Mouse (Mus musculus): ENCODE data around the gene Ubqlnl. TPM values are rescaled to one million over a fixed set of nuclear protein-coding genes. Genes with fewer than 3 reads are reported as not detected.

The Ubqlnl gene
- not detected for total RNA-seq (2021)
- long read RNA-seq, experiment 1 = 0 reads
- long read RNA-seq, experiment 2 = 0 reads

DNA sequence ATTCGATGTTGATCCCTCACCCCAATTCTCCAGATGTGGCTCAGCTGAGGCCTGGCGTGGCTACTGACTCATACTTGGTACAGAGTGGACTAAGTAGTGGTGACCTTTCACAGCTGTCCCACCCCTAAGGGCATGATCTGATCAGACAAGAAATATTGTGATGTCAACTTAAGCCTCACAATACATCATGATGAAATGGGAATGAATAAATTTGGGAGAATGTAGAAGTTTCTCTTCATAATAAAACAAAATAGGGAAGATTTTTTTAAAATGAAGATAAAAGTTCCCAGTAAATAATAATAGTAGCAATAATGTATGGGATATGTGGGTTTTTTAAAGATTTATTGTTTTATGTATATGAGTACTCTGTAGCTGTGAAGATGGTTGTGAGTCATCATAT, at the start of gene Ubqlnl:
Gene Ubqlnl (minus strand): TSS at position 101 of the 400 bp plus-strand sequence.
- DNase-seq = no peak

DNA sequence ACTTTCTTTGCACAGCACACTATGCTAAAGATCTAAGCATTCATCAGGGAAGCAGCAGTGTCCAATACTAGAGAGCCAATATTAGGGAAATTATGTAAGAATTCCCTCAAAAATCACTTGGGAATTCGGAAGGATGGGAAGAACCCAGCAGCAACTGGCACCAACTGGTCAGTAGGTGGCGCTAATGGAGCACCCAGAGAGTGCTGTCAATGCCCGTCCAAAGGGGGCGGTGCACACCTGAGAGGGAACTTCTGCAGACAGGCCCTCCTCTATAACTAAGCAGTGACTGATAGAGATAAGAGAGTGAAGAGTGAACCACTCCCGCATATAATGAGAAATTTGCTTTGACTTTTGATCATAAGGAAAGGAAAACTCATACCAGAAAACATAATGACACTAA, 49.5 kb upstream of the Ubqlnl start:
- peak; percentile 79 to 86 for DNase-seq

DNA sequence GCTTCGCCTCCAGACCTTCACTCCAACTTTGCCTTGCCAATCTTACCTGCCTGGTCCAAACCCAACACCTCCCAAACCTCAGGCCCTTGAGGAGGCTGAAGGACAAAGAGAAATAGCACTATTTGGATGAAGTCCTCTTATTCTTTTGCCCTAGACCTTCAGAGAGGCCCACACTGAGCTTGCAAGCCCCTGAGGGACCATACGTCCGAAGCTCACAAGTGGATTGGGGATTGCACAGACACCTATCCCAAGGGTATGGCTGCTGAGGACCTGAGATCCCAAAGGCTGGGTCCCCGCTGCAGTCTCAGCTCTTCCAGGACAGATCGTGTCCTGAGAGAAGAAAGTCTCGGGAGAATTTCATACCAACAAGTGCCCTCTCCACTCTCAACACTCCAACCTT, 45.5 kb upstream of the Ubqlnl start, which contains the start of gene Olfr649:
Gene Olfr649 (minus strand): TSS at position 101 of the 400 bp plus-strand sequence.
- DNase-seq = no peak

DNA sequence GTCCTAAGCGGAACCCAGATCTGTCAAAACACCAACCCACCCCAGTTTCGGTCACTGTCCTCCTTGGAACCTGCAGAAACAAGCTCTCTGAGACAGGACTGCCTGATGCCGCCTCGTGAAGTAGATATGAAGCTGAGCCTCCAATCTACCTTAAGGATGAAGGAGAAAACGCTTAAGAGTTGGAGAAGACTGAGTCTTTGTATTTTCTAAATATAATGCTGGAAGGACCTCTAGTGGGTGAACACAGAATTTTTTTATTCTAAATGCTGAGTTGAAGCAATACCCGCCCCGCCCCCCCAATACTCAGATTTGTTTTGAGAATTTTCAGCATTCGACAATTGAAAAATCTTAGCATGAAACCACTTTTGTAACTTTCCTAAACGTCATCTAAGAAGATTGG, 40.9 kb upstream of the Ubqlnl start:
- DNase-seq = no peak

DNA sequence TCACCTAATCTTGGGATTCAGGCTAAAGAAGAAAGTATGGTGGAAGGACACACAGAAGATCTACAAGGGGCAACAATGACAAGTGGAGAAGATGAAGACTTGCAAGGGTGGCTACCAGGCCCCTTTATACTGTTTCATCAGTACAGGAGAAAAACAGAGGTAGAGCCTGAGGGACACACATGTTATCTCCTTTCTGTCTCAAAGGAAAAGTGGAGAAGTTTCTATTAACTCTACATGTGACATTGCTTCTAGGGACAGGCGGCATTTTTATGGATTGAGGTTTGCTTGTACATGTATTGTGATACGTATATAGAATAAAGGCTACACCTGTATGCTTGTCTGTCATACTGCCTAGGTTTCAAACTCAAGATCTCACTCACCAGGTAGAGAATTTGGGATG, 32.9 kb upstream of the Ubqlnl start, which contains the start of gene Olfr648:
Gene Olfr648 (minus strand): TSS at position 101 of the 400 bp plus-strand sequence.
- DNase-seq = no peak

DNA sequence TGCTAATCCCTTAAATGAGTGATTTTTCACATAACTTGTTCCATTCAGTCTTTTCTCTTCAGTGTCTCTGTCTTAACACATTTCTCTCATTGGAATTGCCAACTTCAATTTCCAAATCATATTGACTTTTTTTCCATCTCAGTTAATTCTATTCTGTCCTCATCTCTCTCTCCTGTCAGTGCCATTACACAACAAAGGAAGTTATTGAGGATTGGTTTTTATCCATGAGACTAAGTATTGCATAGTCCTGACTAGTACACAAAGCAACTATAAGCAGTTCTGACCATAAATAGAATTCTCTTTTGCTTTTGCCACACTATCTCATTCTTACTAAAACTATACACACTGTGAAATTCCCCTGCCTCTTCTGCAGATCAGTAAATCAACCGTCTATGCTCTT, 28.7 kb upstream of the Ubqlnl start:
- no peak for DNase-seq

DNA sequence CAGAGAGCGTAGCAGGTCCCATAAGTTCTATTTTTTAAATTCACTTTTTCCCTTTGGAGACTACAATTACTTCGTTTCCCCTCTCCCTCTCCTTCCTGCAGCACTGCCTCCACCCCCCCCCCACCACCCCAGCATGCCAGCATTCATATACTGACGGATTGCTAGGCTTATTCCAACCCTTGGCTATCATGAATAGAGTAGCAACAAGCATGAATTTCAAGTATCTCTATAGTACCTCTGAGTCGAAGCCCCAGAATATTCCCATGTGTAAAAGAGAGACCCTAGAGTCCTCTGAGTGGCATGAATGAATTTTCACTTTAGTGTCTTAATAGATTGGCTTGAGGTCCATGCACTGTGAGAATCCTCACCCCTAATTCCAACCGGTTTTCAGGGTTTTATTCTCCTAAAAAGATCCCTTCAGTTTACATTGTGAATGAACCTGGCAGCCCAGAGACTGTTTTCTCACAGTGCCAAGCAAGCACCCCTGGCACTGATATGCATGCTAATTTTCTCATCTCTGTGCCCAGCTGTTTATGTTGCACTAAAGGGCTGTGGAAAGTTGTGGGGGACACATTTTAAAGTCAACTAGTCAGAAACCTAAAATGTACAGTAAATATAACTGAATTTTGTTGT, 28.2 kb upstream of the Ubqlnl start:
- no peak for DNase-seq

DNA sequence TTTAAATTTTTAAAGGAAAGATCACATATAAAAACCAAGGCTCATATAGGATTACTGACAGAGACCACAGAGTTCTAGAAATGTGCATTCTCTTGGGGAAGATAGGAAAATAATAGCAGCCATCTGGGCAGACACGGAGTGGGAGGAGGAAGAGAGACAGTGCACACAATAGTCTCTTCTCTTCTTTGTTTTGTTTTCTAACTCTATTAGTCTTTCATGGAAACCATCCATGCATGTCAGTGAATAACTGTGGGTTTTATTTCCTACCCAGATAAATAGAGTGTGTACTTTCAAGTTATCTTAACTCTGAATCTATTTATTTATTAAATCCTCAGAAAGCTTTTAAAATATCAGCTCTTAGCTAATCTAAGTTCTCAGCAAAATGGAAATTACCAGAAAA, 24.7 kb upstream of the Ubqlnl start:
- no peak for DNase-seq

DNA sequence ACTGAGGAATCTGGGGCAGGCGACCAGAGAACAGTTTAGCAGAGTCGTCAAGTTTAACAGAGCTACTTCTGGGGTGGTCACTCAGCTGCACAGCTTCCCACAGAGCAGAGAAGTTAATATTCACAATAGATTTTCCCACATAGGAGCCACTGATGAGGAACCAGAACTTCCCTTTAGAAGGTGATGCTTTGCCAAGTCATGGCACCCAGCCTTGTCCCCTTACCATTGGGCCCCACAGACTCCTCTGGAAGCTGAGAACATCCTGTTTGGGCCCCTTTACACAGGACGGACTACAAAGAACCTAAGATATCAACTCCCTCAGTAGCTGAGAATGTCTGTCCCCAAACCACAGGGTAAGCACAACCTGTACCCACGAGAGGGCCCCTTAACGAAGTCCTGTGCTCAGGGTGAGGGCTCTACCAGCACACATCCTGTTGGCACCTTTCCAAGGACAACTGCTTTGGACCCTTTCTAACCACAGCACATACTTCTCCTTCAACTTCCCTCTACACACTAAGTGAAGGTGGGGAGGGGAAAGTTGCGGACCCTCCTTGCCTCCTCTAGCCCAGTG, 19.4 kb upstream of the Ubqlnl start:
- DNase-seq = no peak

DNA sequence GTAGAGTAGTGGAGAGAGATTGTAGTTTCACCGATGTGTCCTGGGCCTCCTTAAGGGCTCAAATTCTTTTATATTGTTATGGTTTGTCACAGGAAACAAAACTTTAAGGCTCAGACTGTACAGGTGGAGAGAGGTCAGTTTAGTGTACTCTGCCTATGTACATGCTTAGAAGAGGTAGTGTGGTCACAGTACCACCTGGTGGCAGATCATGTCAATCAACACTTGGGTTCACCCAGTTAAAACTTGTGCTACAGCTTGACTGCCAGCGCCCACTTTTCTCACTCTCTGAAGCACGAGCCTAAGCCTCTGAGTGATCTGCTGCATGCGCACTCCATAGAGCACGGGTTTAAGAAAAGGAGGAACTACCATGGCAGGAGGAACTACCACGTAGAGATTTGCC, 16.7 kb upstream of the Ubqlnl start:
- DNase-seq = no peak

DNA sequence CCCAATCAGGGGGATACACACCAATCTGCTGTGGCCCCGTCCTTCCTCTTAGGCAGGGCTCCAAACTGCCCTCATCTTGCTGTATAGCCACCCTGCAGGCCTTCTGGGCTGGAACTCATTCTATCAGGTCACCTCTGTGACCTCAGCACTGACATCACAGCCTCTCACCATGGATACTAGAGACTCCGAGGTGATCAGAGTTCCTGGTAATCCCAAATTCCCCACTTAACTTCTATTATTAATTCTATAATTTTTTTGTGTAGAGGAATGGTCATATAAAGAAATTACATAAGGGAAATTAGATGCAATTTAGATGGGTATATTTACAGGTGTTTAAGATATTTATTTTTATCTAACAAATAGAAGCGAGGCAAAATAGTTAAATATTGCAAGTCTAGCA, 7.2 kb downstream of the Ubqlnl start, which contains the start of gene Ubqln3:
Gene Ubqln3 (minus strand): TSS at position 101 of the 400 bp plus-strand sequence.
- no peak for DNase-seq

DNA sequence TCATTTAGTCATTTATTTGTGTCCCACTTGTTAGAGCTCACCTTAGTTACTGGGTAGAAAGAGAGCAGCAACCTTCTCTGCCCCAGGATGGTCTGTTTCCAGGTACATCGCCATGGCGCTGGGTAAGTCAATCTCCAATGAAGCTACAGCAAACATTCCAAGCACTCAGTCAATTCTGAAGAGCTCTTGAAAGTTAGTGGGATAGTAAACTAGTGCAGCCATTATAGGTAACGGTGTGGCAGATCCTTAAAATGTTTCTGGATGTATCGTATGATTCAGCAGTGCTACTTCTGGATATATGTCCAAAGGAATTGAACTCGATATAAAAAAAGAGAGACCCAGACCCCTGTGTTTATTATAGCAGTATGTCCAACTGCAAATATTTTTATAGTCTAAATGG, 13.1 kb downstream of the Ubqlnl start, which contains the start of gene Olfr643:
Gene Olfr643 (minus strand): TSS at position 101 of the 400 bp plus-strand sequence.
- DNase-seq = no peak

DNA sequence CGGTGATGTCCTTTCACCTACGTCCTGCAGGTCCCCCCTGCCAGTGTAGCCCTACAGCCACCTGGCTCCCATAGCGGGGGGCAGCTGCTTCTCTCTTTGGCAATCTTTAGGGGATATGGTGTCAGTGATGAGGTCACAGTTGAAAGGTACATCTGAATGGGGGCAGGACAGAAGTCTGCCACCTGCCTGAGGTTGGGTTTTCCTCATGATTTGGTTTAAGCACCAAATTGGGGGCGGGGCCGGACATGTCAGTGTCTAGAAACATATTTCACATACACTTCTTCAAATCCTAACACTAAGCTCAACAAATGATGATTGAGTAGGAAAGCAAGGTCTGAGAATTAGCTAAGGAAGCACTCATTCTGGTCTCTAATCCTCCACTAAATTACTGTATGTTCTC, 20.6 kb downstream of the Ubqlnl start, which contains the start of gene Ubqln5:
Gene Ubqln5 (minus strand): TSS at position 101 of the 400 bp plus-strand sequence.
- DNase-seq = no peak

DNA sequence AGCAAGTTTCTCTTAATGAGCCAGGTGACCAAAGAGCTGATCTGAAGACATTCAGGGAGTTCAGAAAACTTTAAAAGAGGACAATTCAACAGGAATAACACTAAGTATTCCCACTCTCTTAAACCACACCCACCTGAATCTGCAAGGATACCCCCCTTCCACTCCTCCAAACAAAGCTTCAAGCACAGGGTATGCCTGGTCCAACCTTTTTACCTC, 45.7 kb downstream of the Ubqlnl start, which contains the start of gene Olfr646:
Gene Olfr646 (plus strand): TSS at position 117 of the 216 bp plus-strand sequence.
- DNase-seq = no peak

DNA sequence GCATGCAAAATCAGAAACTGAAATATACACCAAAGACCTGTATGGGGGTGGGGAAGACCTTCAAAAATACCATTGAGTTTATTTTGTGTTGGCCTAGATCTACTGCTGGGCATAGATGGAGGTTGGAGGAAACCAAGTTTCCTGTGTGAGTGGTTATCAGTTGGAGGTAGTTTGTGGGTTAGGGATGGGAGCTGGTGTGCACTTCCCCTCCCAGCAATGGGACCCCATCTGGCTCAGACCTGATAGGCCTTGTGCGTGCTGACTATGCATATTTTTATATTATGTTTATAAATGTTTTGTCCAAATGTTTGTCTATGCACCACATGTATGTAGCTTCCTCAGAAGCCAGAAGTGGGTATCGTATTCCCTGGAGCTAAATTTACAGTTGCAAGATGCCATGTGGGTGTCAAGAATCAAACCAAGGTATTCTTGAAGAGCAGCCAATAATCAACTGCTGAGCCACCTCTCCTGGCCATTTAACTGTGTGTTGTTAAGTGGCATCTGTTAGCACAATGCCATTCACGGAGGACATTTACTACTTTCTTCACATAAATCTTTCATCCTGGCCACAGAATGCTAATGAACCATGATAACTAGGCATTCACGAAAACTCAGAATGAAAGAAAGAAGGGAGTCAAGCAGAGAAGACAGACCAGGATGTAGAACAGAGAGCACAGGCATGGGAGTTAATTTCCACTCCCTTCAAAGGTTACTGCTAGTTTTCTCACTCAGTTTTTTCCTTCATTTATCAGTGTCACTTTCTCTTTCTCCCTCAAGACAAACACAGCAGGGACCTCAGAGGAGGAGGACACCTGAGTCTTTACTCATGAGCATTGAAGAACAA, 46.2 kb downstream of the Ubqlnl start:
- no peak for DNase-seq

Other genes with a start within 250 kb of the Ubqlnl start
- not detected for gene Olfr65, start 247.1 kb downstream of the Ubqlnl start, total RNA-seq (2021)
- not detected for gene Olfr631, start 221.7 kb downstream of the Ubqlnl start, total RNA-seq (2021)
- not detected for gene Olfr632, start 216.2 kb downstream of the Ubqlnl start, total RNA-seq (2021)
- gene Olfr633, start 206.1 kb downstream of the Ubqlnl start, total RNA-seq (2021) = not detected
- gene Olfr635, start 179.4 kb downstream of the Ubqlnl start, total RNA-seq (2021) = not detected
- not detected for gene Olfr638, start 151.8 kb downstream of the Ubqlnl start, total RNA-seq (2021)
- not detected for gene Olfr639, start 133.3 kb downstream of the Ubqlnl start, total RNA-seq (2021)
- not detected for gene Olfr640, start 125.0 kb downstream of the Ubqlnl start, total RNA-seq (2021)
- not detected for gene Olfr641, start 115.1 kb downstream of the Ubqlnl start, total RNA-seq (2021)
- not detected for gene Olfr642, start 97.9 kb downstream of the Ubqlnl start, total RNA-seq (2021)
- not detected for gene 4930516K23Rik, start 89.1 kb downstream of the Ubqlnl start, total RNA-seq (2021)
- gene Olfr644, start 78.7 kb downstream of the Ubqlnl start, total RNA-seq (2021) = not detected
- not detected for gene Olfr645, start 65.1 kb downstream of the Ubqlnl start, total RNA-seq (2021)
- not detected for gene Olfr646, start 45.7 kb downstream of the Ubqlnl start, total RNA-seq (2021)
- gene Ubqln5, start 20.7 kb downstream of the Ubqlnl start, total RNA-seq (2021) = not detected
- not detected for gene Olfr643, start 13.2 kb downstream of the Ubqlnl start, total RNA-seq (2021)
- gene Ubqln3, start 7.3 kb downstream of the Ubqlnl start, total RNA-seq (2021) = not detected
- gene Olfm5, start 14.3 kb upstream of the Ubqlnl start, total RNA-seq (2021) = not detected
- gene Olfr648, start 32.8 kb upstream of the Ubqlnl start, total RNA-seq (2021) = not detected
- not detected for gene Olfr649, start 45.4 kb upstream of the Ubqlnl start, total RNA-seq (2021)
- gene Trim6, start 68.2 kb upstream of the Ubqlnl start, total RNA-seq (2021) = under 1 TPM; 0.26 to 0.36 TPM
- 10 to 100 TPM in 1 of 2 experiments, 1 to 10 TPM in 1; 7.3 to 10.5 TPM for gene Trim34a, start 93.9 kb upstream of the Ubqlnl start, total RNA-seq (2021)
- gene Trim5, start 137.5 kb upstream of the Ubqlnl start, total RNA-seq (2021) = 1 to 10 TPM; 4.2 to 8.4 TPM
- 10 to 100 TPM in 1 of 2 experiments, 1 to 10 TPM in 1; 9.7 to 19.6 TPM for gene Trim12a, start 164.9 kb upstream of the Ubqlnl start, total RNA-seq (2021)
- gene Trim34b, start 178.9 kb upstream of the Ubqlnl start, total RNA-seq (2021) = 1 to 10 TPM in 1 of 2 experiments, under 1 TPM in 1; 0.76 to 1.1 TPM
- gene Trim12c, start 202.8 kb upstream of the Ubqlnl start, total RNA-seq (2021) = 10 to 100 TPM in 1 of 2 experiments, 1 to 10 TPM in 1; 9.9 to 14.6 TPM
- under 1 TPM; 0.10 to 0.26 TPM for gene Trim30b, start 219.3 kb upstream of the Ubqlnl start, total RNA-seq (2021)